Comparison of ENCODE assay signal across 8 mouse cellular contexts in the genomic region with DNA sequence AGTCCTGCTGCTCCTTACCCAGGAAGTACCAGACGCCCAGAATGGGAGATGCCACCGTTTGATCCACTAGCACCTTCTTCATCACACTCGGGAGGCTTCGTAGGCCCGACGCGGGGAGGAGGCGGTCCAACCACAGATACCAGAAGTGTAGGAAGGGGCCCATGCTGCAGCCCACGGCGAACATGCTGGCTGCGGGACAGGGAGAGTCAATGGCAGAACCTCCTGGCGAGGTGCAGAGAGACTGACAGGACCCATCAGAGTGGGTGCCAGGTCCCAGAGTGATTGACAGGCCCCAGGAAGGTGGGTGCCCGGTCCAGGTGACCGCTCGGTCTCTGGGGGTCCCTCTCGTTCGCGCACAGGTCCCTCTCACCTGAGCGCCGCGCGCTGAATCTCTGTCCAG. TPM values are rescaled to one million over a fixed set of nuclear protein-coding genes. Genes with fewer than 3 reads are reported as not detected.
DNase-seq lines count a peak whose midpoint lies in the region; ATAC-seq and TF ChIP-seq lines count a peak whose summit lies in the region.

No protein-coding gene starts in this region.

- H3K4me1 ChIP-seq in heart, embryonic 15.5 days (replicated peaks): peaks cover 35% of the 10 kb centered on the region
- peaks cover 5% of the 10 kb centered on the region for H3K4me1 ChIP-seq in ES-Bruce4 (ENCODE audit: control insufficient read depth, insufficient read depth, low read length)
- peaks cover 58% of the 10 kb centered on the region for H3K4me1 ChIP-seq in forebrain, embryonic 10.5 days
- H3K4me1 ChIP-seq in liver, embryonic 12.5 days: peaks cover 82% of the 10 kb centered on the region

- H3K9ac ChIP-seq in heart, embryonic 15.5 days: peak overlapping the region; percentile 79
- H3K9ac ChIP-seq in ES-Bruce4 (ENCODE audit: low read depth, poor library complexity, severe bottlenecking): peak overlapping the region; percentile 70
- H3K9ac ChIP-seq in liver, embryonic 12.5 days: peak overlapping the region; percentile 91

- H3K9me3 ChIP-seq in heart, embryonic 15.5 days (replicated peaks): no peaks in the 10 kb centered on the region
- H3K9me3 ChIP-seq in ES-Bruce4 (replicated peaks; ENCODE audit: control insufficient read depth, insufficient read depth, low read length, poor library complexity, severe bottlenecking): no peaks in the 10 kb centered on the region
- H3K9me3 ChIP-seq in forebrain, embryonic 10.5 days: no peaks in the 10 kb centered on the region
- H3K9me3 ChIP-seq in liver, embryonic 12.5 days (replicated peaks): no peaks in the 10 kb centered on the region

- intact Hi-C loops in heart, postnatal 25 days (cut with DNase I): loop anchor here (10.0 kb wide), 1 partner anchor 226 kb away; a partner anchor contains a TSS

- peak overlapping the region; percentile 71 for H3K4me3 ChIP-seq in heart, embryonic 15.5 days
- peak overlapping the region; percentile 77 for H3K4me3 ChIP-seq in ES-Bruce4 (ENCODE audit: low read depth, low read length)
- H3K4me3 ChIP-seq in forebrain, embryonic 10.5 days: peak overlapping the region; percentile 81
- H3K4me3 ChIP-seq in liver, embryonic 12.5 days: peak overlapping the region; percentile 76

- no peak for DNase-seq in heart, postnatal 25 days (ENCODE audit: low spot score)
- no peak for DNase-seq in forebrain, embryonic 10.5 days (ENCODE audit: extremely low spot score, low spot score)
- no peak for DNase-seq in cerebellum, adult 9-10 months
- DNase-seq in left cerebral cortex, adult 8-10 months (ENCODE audit: low spot score in 2 of 2): no peak
- no peak for DNase-seq in left cerebral cortex, adult 18-20 months (ENCODE audit: low spot score in 2 of 2)

- H3K27me3 ChIP-seq in heart, embryonic 15.5 days: no peaks in the 10 kb centered on the region
- no peaks in the 10 kb centered on the region for H3K27me3 ChIP-seq in ES-Bruce4 (ENCODE audit: control insufficient read depth, insufficient read depth, low read length, poor library complexity, severe bottlenecking)
- peaks cover 23% of the 10 kb centered on the region for H3K27me3 ChIP-seq in forebrain, embryonic 10.5 days (ENCODE audit: poor library complexity, severe bottlenecking)
- H3K27me3 ChIP-seq in liver, embryonic 12.5 days (replicated peaks): no peaks in the 10 kb centered on the region

- TF ChIP-seq EP300 in ES-Bruce4 (IDR thresholded peaks at IDR 0.05; ENCODE audit: insufficient read depth, low read depth, low read length): no peak

- no peak for TF ChIP-seq CTCF in ES-Bruce4 (IDR thresholded peaks at IDR 0.05; ENCODE audit: low read depth, low read length)

- H3K36me3 ChIP-seq in heart, embryonic 15.5 days: peaks cover 17% of the 10 kb centered on the region; the same call in 1 of the 2 replicates
- H3K36me3 ChIP-seq in ES-Bruce4 (ENCODE audit: control insufficient read depth, insufficient read depth, low read length, poor library complexity, severe bottlenecking): peaks cover 17% of the 10 kb centered on the region
- peaks cover 32% of the 10 kb centered on the region for H3K36me3 ChIP-seq in forebrain, embryonic 10.5 days (replicated peaks)
- H3K36me3 ChIP-seq in liver, embryonic 12.5 days: peaks cover 34% of the 10 kb centered on the region

- under 1% methylated on average over 22 of the region's 22 CpGs for WGBS in heart, embryonic 15.5 days
- under 1% methylated on average over 22 of the region's 22 CpGs for WGBS in forebrain, embryonic 10.5 days
- WGBS in liver, embryonic 12.5 days (ENCODE audit: insufficient replicate concordance): under 1% methylated on average over 22 of the region's 22 CpGs

- peak overlapping the region; percentile 94 for H3K4me2 ChIP-seq in heart, embryonic 15.5 days
- peak overlapping the region; percentile 99 for H3K4me2 ChIP-seq in liver, embryonic 12.5 days

- H3K27ac ChIP-seq in heart, embryonic 15.5 days: peak overlapping the region; percentile 71
- H3K27ac ChIP-seq in ES-Bruce4 (ENCODE audit: insufficient read depth, low read length): no peak overlapping the region
- peak overlapping the region; percentile 85 for H3K27ac ChIP-seq in forebrain, embryonic 10.5 days
- H3K27ac ChIP-seq in liver, embryonic 12.5 days: peak overlapping the region; percentile 93

- no peak for ATAC-seq in heart, embryonic 15.5 days (replicated peaks; ENCODE audit: insufficient number of reproducible peaks, insufficient read depth, low FRiP score, low read depth)
- ATAC-seq in liver, embryonic 12.5 days: peak; percentile 0; the same call in 1 of the 2 replicates

- no peak for TF ChIP-seq POLR2A in ES-Bruce4 (IDR thresholded peaks at IDR 0.05; ENCODE audit: insufficient read depth, low read length)

RNA-seq across cellular contexts. Expression of a gene that starts 0.4 kb away (rescaled TPM):
- 43.0 and 45.2 TPM in 2 replicates for polyA plus RNA-seq in heart, embryonic 15.5 days (2015; fragmentation: Nextera tagmentation; extraction: Ambion mirVana)
- total RNA-seq in heart, postnatal 25 days (2021): 10 to 100 TPM; 26.7 to 28.0 TPM
- 17.7 and 19.1 TPM in 2 replicates for polyA plus RNA-seq in ES-Bruce4 (2011; ENCODE audit: insufficient read depth, insufficient read length, low read depth, missing spikeins)
- polyA plus RNA-seq in forebrain, embryonic 10.5 days (2016; fragmentation: Nextera tagmentation; extraction: Ambion mirVana): 30.8 and 34.3 TPM in 2 replicates
- 52.2 and 52.7 TPM in 2 replicates for polyA plus RNA-seq in liver, embryonic 12.5 days (2016; fragmentation: Nextera tagmentation; extraction: Ambion mirVana)
- total RNA-seq in left cerebral cortex, adult 8-10 months (2022): 10 to 100 TPM; 31.0 to 39.0 (median 32.8) TPM
- total RNA-seq in left cerebral cortex, adult 18-20 months (2021): 10 to 100 TPM; 31.3 to 31.4 TPM

RNA-seq across cellular contexts. Expression of a gene that starts 5.9 kb away (rescaled TPM):
- polyA plus RNA-seq in heart, embryonic 15.5 days (2015; fragmentation: Nextera tagmentation; extraction: Ambion mirVana): 21.0 and 25.5 TPM in 2 replicates
- total RNA-seq in heart, postnatal 25 days (2021): 10 to 100 TPM; 49.7 to 57.6 TPM
- 6.2 and 6.3 TPM in 2 replicates for polyA plus RNA-seq in ES-Bruce4 (2011; ENCODE audit: insufficient read depth, insufficient read length, low read depth, missing spikeins)
- polyA plus RNA-seq in forebrain, embryonic 10.5 days (2016; fragmentation: Nextera tagmentation; extraction: Ambion mirVana): 10.5 and 12.2 TPM in 2 replicates
- 3.3 and 3.9 TPM in 2 replicates for polyA plus RNA-seq in liver, embryonic 12.5 days (2016; fragmentation: Nextera tagmentation; extraction: Ambion mirVana)
- 100 to 1,000 TPM; 805 to 866 (median 821) TPM for total RNA-seq in left cerebral cortex, adult 8-10 months (2022)
- total RNA-seq in left cerebral cortex, adult 18-20 months (2021): 100 to 1,000 TPM; 870 to 892 TPM

RNA-seq across cellular contexts. Expression of a gene that starts 16.2 kb away (rescaled TPM):
- 28.0 and 45.8 TPM in 2 replicates for polyA plus RNA-seq in heart, embryonic 15.5 days (2015; fragmentation: Nextera tagmentation; extraction: Ambion mirVana)
- total RNA-seq in heart, postnatal 25 days (2021): 10 to 100 TPM; 21.8 to 25.5 TPM
- polyA plus RNA-seq in ES-Bruce4 (2011; ENCODE audit: insufficient read depth, insufficient read length, low read depth, missing spikeins): 20.1 and 25.1 TPM in 2 replicates
- 67.1 and 69.2 TPM in 2 replicates for polyA plus RNA-seq in forebrain, embryonic 10.5 days (2016; fragmentation: Nextera tagmentation; extraction: Ambion mirVana)
- polyA plus RNA-seq in liver, embryonic 12.5 days (2016; fragmentation: Nextera tagmentation; extraction: Ambion mirVana): 23.3 and 27.3 TPM in 2 replicates
- total RNA-seq in left cerebral cortex, adult 8-10 months (2022): 100 to 1,000 TPM; 143 to 151 (median 149) TPM
- 100 to 1,000 TPM; 150 to 153 TPM for total RNA-seq in left cerebral cortex, adult 18-20 months (2021)

RNA-seq across cellular contexts. Expression of a gene that starts 36.8 kb away (rescaled TPM):
- 0.19 and 0.32 TPM in 2 replicates for polyA plus RNA-seq in heart, embryonic 15.5 days (2015; fragmentation: Nextera tagmentation; extraction: Ambion mirVana)
- total RNA-seq in heart, postnatal 25 days (2021): 1 to 10 TPM; 2.5 to 3.7 TPM
- polyA plus RNA-seq in ES-Bruce4 (2011; ENCODE audit: insufficient read depth, insufficient read length, low read depth, missing spikeins): 1.9 and 2.3 TPM in 2 replicates
- polyA plus RNA-seq in forebrain, embryonic 10.5 days (2016; fragmentation: Nextera tagmentation; extraction: Ambion mirVana): 0.38 and 0.68 TPM in 2 replicates
- 0.56 and 0.71 TPM in 2 replicates for polyA plus RNA-seq in liver, embryonic 12.5 days (2016; fragmentation: Nextera tagmentation; extraction: Ambion mirVana)
- total RNA-seq in left cerebral cortex, adult 8-10 months (2022): 1 to 10 TPM; 1.7 to 2.8 (median 2.2) TPM
- 1 to 10 TPM; 1.6 to 3.4 TPM for total RNA-seq in left cerebral cortex, adult 18-20 months (2021)

RNA-seq across cellular contexts. Expression of a gene that starts 42.0 kb away (rescaled TPM):
- polyA plus RNA-seq in heart, embryonic 15.5 days (2015; fragmentation: Nextera tagmentation; extraction: Ambion mirVana): not detected in 2 replicates
- not detected for total RNA-seq in heart, postnatal 25 days (2021)
- 0.99 and 2.5 TPM in 2 replicates for polyA plus RNA-seq in ES-Bruce4 (2011; ENCODE audit: insufficient read depth, insufficient read length, low read depth, missing spikeins)
- polyA plus RNA-seq in forebrain, embryonic 10.5 days (2016; fragmentation: Nextera tagmentation; extraction: Ambion mirVana): not detected in 2 replicates
- not detected in 2 replicates for polyA plus RNA-seq in liver, embryonic 12.5 days (2016; fragmentation: Nextera tagmentation; extraction: Ambion mirVana)
- total RNA-seq in left cerebral cortex, adult 8-10 months (2022): not detected
- total RNA-seq in left cerebral cortex, adult 18-20 months (2021): not detected
